In the genomic region with DNA sequence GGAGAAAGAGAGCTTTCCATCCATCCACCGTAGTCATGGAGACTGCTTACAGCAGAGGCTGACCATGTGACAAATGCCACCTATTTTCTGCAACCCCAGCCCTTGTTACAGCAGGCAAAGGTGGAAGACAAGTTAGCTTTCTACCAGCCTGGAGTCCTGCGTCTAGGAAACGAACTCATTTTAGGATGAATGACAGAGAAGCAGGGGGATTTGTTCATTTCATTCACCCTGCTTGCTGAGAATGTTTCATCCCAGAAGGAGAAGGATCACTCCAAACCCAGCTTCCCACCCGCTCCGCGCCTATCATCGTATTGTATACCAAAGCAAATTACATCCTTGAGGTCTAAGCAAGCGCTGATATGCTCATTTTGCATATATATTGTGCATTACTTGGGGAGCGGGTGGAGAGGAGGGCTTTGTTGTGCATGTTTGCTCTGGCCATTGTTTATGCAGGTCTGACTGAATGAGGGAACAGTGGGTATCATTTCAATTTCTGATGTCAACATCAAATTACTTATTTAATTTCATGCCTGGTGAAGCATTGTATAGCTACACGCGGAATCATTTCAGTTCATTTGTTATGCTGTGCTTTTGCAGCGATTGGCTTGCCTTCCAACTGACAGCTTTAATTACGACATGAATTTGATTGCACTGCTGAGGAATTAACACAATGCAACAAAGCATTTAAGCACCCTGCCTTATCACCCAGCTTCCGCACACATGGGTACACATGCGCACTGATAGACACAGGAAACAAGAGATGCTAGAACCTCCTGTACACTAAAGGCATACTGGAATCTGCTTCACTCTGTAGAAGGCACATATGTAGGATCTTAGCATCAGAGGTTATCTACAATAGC, we compare ENCODE assay signal across 14 mouse cellular contexts.
A peak's percentile ranks its signal among the peaks of the same experiment; 100 is the strongest.
DNase-seq lines count a peak whose midpoint lies in the region; ATAC-seq lines count a peak whose summit lies in the region.
"Had no signal": no experiment of that assay in that cellular context is flagged by ENCODE, and none has a peak within 500 bp of the region (broad histone marks: within the 10 kb centered on the region; RNA-seq: fewer than 3 reads in every experiment).

No protein-coding gene starts in this region.

- no peak overlapping the region for H3K4me3 ChIP-seq in midbrain, embryonic 11.5 days (ENCODE audit: low read depth, low read length)
- no peak overlapping the region for H3K4me3 ChIP-seq in midbrain, embryonic 10.5 days
- no peak overlapping the region for H3K4me3 ChIP-seq in hindbrain, embryonic 10.5 days
- no peak overlapping the region for H3K4me3 ChIP-seq in midbrain, embryonic 13.5 days (replicated peaks)
- H3K4me3 ChIP-seq: embryonic facial prominence, embryonic 15.5 days; kidney, embryonic 15.5 days; lung, embryonic 15.5 days had no signal

- H3K27me3 ChIP-seq in midbrain, embryonic 11.5 days (ENCODE audit: control insufficient read depth, insufficient read depth, low read length) = no peaks in the 10 kb centered on the region
- H3K27me3 ChIP-seq in midbrain, embryonic 10.5 days (ENCODE audit: low read depth, poor library complexity, severe bottlenecking) = no peaks in the 10 kb centered on the region
- no peaks in the 10 kb centered on the region for H3K27me3 ChIP-seq in hindbrain, embryonic 10.5 days (ENCODE audit: insufficient read depth, poor library complexity, severe bottlenecking)
- H3K27me3 ChIP-seq in midbrain, embryonic 13.5 days = no peaks in the 10 kb centered on the region
- H3K27me3 ChIP-seq: embryonic facial prominence, embryonic 15.5 days; kidney, embryonic 15.5 days; lung, embryonic 15.5 days had no signal

- H3K4me2 ChIP-seq in midbrain, embryonic 11.5 days = no peak overlapping the region
- H3K4me2 ChIP-seq in midbrain, embryonic 13.5 days (replicated peaks) = peak overlapping the region; percentile 33
- H3K4me2 ChIP-seq: embryonic facial prominence, embryonic 15.5 days; kidney, embryonic 15.5 days; lung, embryonic 15.5 days had no signal

- no peaks in the 10 kb centered on the region for H3K9me3 ChIP-seq in midbrain, embryonic 11.5 days (ENCODE audit: control insufficient read depth, low read length)
- H3K9me3 ChIP-seq in midbrain, embryonic 10.5 days (replicated peaks) = no peaks in the 10 kb centered on the region
- no peaks in the 10 kb centered on the region for H3K9me3 ChIP-seq in hindbrain, embryonic 10.5 days
- H3K9me3 ChIP-seq in midbrain, embryonic 13.5 days = no peaks in the 10 kb centered on the region
- H3K9me3 ChIP-seq: embryonic facial prominence, embryonic 15.5 days; kidney, embryonic 15.5 days; lung, embryonic 15.5 days had no signal

- WGBS in midbrain, embryonic 11.5 days = 67% methylated on average over 15 of the region's 15 CpGs
- 75% methylated on average over 15 of the region's 15 CpGs for WGBS in midbrain, embryonic 10.5 days
- WGBS in hindbrain, embryonic 10.5 days = 68% methylated on average over 15 of the region's 15 CpGs
- WGBS in midbrain, embryonic 13.5 days = 32% methylated on average over 15 of the region's 15 CpGs

- peaks cover 6% of the 10 kb centered on the region; the same call in 1 of the 2 replicates for H3K4me1 ChIP-seq in midbrain, embryonic 11.5 days (ENCODE audit: control insufficient read depth, insufficient read depth, low read length)
- H3K4me1 ChIP-seq in midbrain, embryonic 10.5 days = peaks cover 16% of the 10 kb centered on the region
- peaks cover 13% of the 10 kb centered on the region for H3K4me1 ChIP-seq in hindbrain, embryonic 10.5 days (replicated peaks)
- H3K4me1 ChIP-seq in midbrain, embryonic 13.5 days (replicated peaks) = peaks cover 46% of the 10 kb centered on the region
- H3K4me1 ChIP-seq: kidney, embryonic 15.5 days had no signal

- H3K36me3 ChIP-seq in midbrain, embryonic 11.5 days (ENCODE audit: control insufficient read depth, insufficient read depth, low read length) = no peaks in the 10 kb centered on the region
- H3K36me3 ChIP-seq in midbrain, embryonic 10.5 days = no peaks in the 10 kb centered on the region
- no peaks in the 10 kb centered on the region for H3K36me3 ChIP-seq in hindbrain, embryonic 10.5 days
- H3K36me3 ChIP-seq in midbrain, embryonic 13.5 days = no peaks in the 10 kb centered on the region
- H3K36me3 ChIP-seq: embryonic facial prominence, embryonic 15.5 days; kidney, embryonic 15.5 days; lung, embryonic 15.5 days had no signal

- ATAC-seq in midbrain, embryonic 11.5 days (ENCODE audit: low FRiP score) = peak; percentile 44; the same call in 1 of the 2 replicates
- peak; percentile 88 for ATAC-seq in midbrain, embryonic 13.5 days

- H3K27ac ChIP-seq in midbrain, embryonic 11.5 days (ENCODE audit: low read depth, low read length) = no peak overlapping the region
- no peak overlapping the region for H3K27ac ChIP-seq in midbrain, embryonic 10.5 days (replicated peaks)
- H3K27ac ChIP-seq in hindbrain, embryonic 10.5 days = 0 out of 2 replicates have a peak overlapping the region, but pooled peaks have one; percentile 13
- peak overlapping the region; percentile 75 for H3K27ac ChIP-seq in midbrain, embryonic 13.5 days
- H3K27ac ChIP-seq: embryonic facial prominence, embryonic 15.5 days; kidney, embryonic 15.5 days; lung, embryonic 15.5 days; stomach, postnatal 0 days had no signal

- no peak overlapping the region for H3K9ac ChIP-seq in midbrain, embryonic 11.5 days (ENCODE audit: low read length)
- no peak overlapping the region for H3K9ac ChIP-seq in midbrain, embryonic 13.5 days (replicated peaks)
- H3K9ac ChIP-seq: embryonic facial prominence, embryonic 15.5 days; kidney, embryonic 15.5 days; lung, embryonic 15.5 days had no signal

- peak; percentile 73 for DNase-seq in midbrain, embryonic 11.5 days (ENCODE audit: low spot score, missing footprints)
- no peak for DNase-seq in midbrain, embryonic 10.5 days (ENCODE audit: low spot score)
- DNase-seq in hindbrain, embryonic 10.5 days (ENCODE audit: low spot score) = no peak
- peak; percentile 31 for DNase-seq in retina, postnatal 7 days (ENCODE audit: low read depth, low spot score)
- DNase-seq in frontal cortex, postnatal 14 days (ENCODE audit: low spot score in 2 of 2) = no peak
- no peak for DNase-seq in gastrocnemius, postnatal 10 days
- DNase-seq: cerebellum, postnatal 36 days; heart, postnatal 36 days; thymus, postnatal 4 days had no signal

Comparison
In these comparisons a context has a peak if more than half of its experiments do, and no peak if none do; other contexts are left out.
1. DNase-seq: peak in midbrain, embryonic 11.5 days (single experiment) and retina, postnatal 7 days (single experiment); none in midbrain, embryonic 10.5 days (single experiment), hindbrain, embryonic 10.5 days (single experiment), frontal cortex, postnatal 14 days (0 of 2) and gastrocnemius, postnatal 10 days (single experiment).
2. H3K27ac ChIP-seq: peak in hindbrain, embryonic 10.5 days (single experiment) and midbrain, embryonic 13.5 days (single experiment); none in midbrain, embryonic 11.5 days (single experiment) and midbrain, embryonic 10.5 days (single experiment).